Mouse (Mus musculus) hindbrain, embryonic 16.5 days (tissue): ENCODE measurements at regions not wholly inside any gene's neighbourhood (a gene's known extent, or its start where the extent isn't known, plus 50 kb on each side); places are given as distances from the start of the nearest gene placed in this dataset.

Source experiments
- ATAC-seq: fragments of 200-750 bp; cut with Nextera tagmentation; 2 replicates; pipeline ENCODE4 v1.8.0; 2017; ENCODE audit warnings: moderate TSS enrichment, moderate library complexity
- H3K27ac ChIP-seq: fragments of 300-500 bp; sonication (generic); 2 replicates; pipeline ENCODE4 v1.5.1; 2014; ENCODE audit warnings: low read depth, mild to moderate bottlenecking, control low read depth, low read length, moderate library complexity
- H3K27me3 ChIP-seq: fragments of 300-500 bp; sonication (generic); replicated peaks from 2 replicates; pipeline ENCODE4 v1.6.1; 2014; ENCODE audit warnings: low read length; ENCODE audit not compliant: control insufficient read depth, insufficient read depth
- H3K36me3 ChIP-seq: fragments of 300-500 bp; sonication (generic); 2 replicates; pipeline ENCODE4 v1.6.1; 2014; ENCODE audit warnings: mild to moderate bottlenecking, low read length, moderate library complexity, mixed read lengths; ENCODE audit not compliant: control insufficient read depth, insufficient read depth
- H3K4me1 ChIP-seq: fragments of 300-500 bp; sonication (generic); 2 replicates; pipeline ENCODE4 v1.6.1; 2014; ENCODE audit warnings: low read depth, low read length; ENCODE audit not compliant: control insufficient read depth, insufficient read depth
- H3K4me2 ChIP-seq: fragments of 300-500 bp; sonication (generic); 2 replicates; pipeline ENCODE4 v1.6.1; 2014; ENCODE audit warnings: mild to moderate bottlenecking, low read length, control low read depth, moderate library complexity
- H3K4me3 ChIP-seq: fragments of 300-500 bp; sonication (generic); 2 replicates; pipeline ENCODE4 v1.5.1; 2014; ENCODE audit warnings: mild to moderate bottlenecking, low read length, control low read depth, moderate library complexity
- H3K9ac ChIP-seq: fragments of 300-500 bp; sonication (generic); 2 replicates; pipeline ENCODE4 v1.6.1; 2014; ENCODE audit warnings: low read depth, mild to moderate bottlenecking, control low read depth, low read length, moderate library complexity
- H3K9me3 ChIP-seq: fragments of 300-500 bp; sonication (generic); 2 replicates; pipeline ENCODE4 v1.6.1; 2014; ENCODE audit warnings: mild to moderate bottlenecking, low read length, moderate library complexity; ENCODE audit not compliant: control insufficient read depth
- WGBS: fragments of 180-500 bp; shearing (Covaris S2); extraction: QIAGEN DNeasy Blood & Tissue Kit; methylation state at CpG from one replicate; pipeline ENCODE4 v1.1.7; 2014; 5-methylcytosine and 5-hydroxymethylcytosine counted together

DNA sequence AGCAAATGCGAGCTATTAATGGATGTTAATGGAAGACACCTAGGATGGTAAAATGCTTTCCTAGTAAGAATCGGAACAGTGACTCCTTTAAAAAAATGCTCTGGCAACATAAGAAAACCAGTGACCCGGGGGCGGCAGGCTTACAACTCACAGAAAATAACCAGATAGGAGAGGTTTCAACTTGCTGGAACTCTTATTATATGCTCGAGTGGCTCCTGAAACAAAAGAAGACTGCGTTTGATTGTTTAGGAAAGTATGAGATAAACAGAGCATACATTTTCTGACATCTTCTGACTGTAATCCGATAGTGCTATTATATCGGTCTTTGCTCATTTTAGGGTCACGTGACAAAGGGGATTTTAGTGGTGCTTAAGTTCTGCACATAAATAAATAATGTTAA, 152.8 kb upstream of the Pkn2 start:
- H3K9ac ChIP-seq = no peak overlapping the region
- H3K9me3 ChIP-seq = no peaks in the 10 kb centered on the region
- H3K4me3 ChIP-seq = no peak overlapping the region
- H3K27me3 ChIP-seq = no peaks in the 10 kb centered on the region
- no peaks in the 10 kb centered on the region for H3K4me1 ChIP-seq
- H3K27ac ChIP-seq = no peak overlapping the region
- H3K36me3 ChIP-seq = no peaks in the 10 kb centered on the region
- no peak for ATAC-seq
- 82% methylated on average over 9 of the region's 9 CpGs for WGBS
- H3K4me2 ChIP-seq = no peak overlapping the region

- Histone ChIP-seq H3K4me1 (no peaks in the 10 kb centered on the region), H3K9me3 (no peaks in the 10 kb centered on the region), H3K27me3 (no peaks in the 10 kb centered on the region), H3K9ac (no peak overlapping the region), H3K4me3 (no peak overlapping the region), H3K27ac (no peak overlapping the region), H3K36me3 (no peaks in the 10 kb centered on the region), H3K4me2 (no peak overlapping the region)
- WGBS = 77% methylated on average over 4 of the region's 4 CpGs
- ATAC-seq = no peak
Measured at GRCm38 (mm10) chr3:143022486-143022885, 140.7 kb upstream of the Pkn2 start.

DNA sequence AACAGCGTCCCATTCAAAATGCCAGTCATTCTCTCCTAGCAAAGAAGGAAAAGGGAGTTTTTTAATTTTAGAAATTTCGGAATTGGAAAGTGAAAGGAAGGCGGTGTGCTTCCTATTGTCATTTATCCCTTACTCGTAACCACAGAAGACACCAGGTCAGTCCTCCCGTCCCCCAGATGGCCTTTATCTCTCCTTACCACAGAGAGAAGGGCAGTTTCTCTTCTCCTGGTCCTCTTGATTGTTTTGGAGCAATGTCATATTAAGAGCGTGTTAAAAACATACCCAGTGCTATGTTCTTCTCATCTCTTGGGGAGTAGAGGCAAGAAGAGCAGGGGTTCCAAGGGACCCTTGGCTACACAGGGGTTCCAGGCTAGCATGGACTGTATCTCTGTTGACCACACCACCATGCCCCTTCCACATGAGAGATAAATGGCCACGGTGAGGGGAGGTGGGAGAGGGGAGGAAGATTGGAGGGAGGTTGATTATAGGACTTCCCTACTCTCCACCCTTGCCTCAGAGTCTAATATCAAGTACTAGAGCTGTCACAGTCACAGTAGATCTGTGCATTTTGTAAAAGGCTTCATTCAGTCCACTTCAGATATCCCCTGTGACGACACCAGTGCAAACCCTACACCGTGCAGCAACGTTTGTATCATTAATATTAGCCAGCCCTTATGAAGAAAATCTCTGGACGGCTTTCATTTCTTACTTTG, 139.5 kb upstream of the Pkn2 start:
- H3K4me3 ChIP-seq = no peak overlapping the region
- no peaks in the 10 kb centered on the region for H3K36me3 ChIP-seq
- no peaks in the 10 kb centered on the region for H3K9me3 ChIP-seq
- H3K27me3 ChIP-seq = no peaks in the 10 kb centered on the region
- 85% methylated on average over 11 of the region's 11 CpGs for WGBS
- no peaks in the 10 kb centered on the region for H3K4me1 ChIP-seq
- H3K4me2 ChIP-seq = no peak overlapping the region
- H3K9ac ChIP-seq = no peak overlapping the region
- H3K27ac ChIP-seq = no peak overlapping the region
- ATAC-seq = no peak

DNA sequence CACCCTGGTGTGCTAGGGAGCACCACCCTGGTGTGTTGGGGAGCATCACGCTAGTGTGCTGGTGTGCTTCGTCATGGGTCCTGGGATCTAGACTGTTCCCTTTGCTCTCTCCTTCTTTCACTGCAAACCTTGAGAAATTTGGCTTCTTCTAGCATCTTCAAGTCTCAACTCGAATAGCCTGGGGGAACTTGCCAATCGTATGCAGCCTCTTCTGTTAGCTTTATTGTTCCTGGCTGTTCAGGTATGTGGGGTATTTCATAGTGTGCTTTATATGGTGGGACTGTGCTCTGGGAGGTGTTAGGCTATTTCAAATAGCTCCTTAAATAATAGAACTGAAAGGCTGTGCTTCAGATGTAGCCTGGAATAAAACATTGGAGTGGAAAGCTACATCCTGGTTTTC, 135.7 kb upstream of the Pkn2 start:
- WGBS = 96% methylated on average over 4 of the region's 4 CpGs
- no peaks in the 10 kb centered on the region for H3K4me1 ChIP-seq
- no peak overlapping the region for H3K4me3 ChIP-seq
- no peak overlapping the region for H3K9ac ChIP-seq
- no peaks in the 10 kb centered on the region for H3K9me3 ChIP-seq
- no peaks in the 10 kb centered on the region for H3K27me3 ChIP-seq
- ATAC-seq = no peak
- H3K4me2 ChIP-seq = no peak overlapping the region
- H3K36me3 ChIP-seq = no peaks in the 10 kb centered on the region
- no peak overlapping the region for H3K27ac ChIP-seq

GRCm38 (mm10) chr3:143016758-143017157, 135.0 kb upstream of the Pkn2 start:
- Histone ChIP-seq H3K27me3 (no peaks in the 10 kb centered on the region), H3K36me3 (no peaks in the 10 kb centered on the region), H3K9me3 (no peaks in the 10 kb centered on the region), H3K4me1 (no peaks in the 10 kb centered on the region), H3K9ac (no peak overlapping the region), H3K27ac (no peak overlapping the region), H3K4me3 (no peak overlapping the region), H3K4me2 (no peak overlapping the region)
- 91% methylated on average over 5 of the region's 5 CpGs for WGBS
- ATAC-seq = no peak

GRCm38 (mm10) chr3:143014421-143014820, 132.6 kb upstream of the Pkn2 start:
- H3K27me3 ChIP-seq = no peaks in the 10 kb centered on the region
- H3K36me3 ChIP-seq = no peaks in the 10 kb centered on the region
- WGBS = 89% methylated on average over 4 of the region's 4 CpGs
- H3K9me3 ChIP-seq = no peaks in the 10 kb centered on the region
- H3K27ac ChIP-seq = no peak overlapping the region
- H3K9ac ChIP-seq = no peak overlapping the region
- no peak for ATAC-seq
- no peak overlapping the region for H3K4me2 ChIP-seq
- no peak overlapping the region for H3K4me3 ChIP-seq
- H3K4me1 ChIP-seq = no peaks in the 10 kb centered on the region

- Histone ChIP-seq H3K4me3 (no peak overlapping the region), H3K27me3 (no peaks in the 10 kb centered on the region), H3K4me1 (no peaks in the 10 kb centered on the region), H3K4me2 (no peak overlapping the region), H3K27ac (no peak overlapping the region), H3K9ac (no peak overlapping the region), H3K36me3 (no peaks in the 10 kb centered on the region), H3K9me3 (no peaks in the 10 kb centered on the region)
- ATAC-seq = no peak
- WGBS = 85% methylated on average over 3 of the region's 3 CpGs
Measured at GRCm38 (mm10) chr3:143007047-143007446, 125.2 kb upstream of the Pkn2 start.

- H3K9ac ChIP-seq = no peak overlapping the region
- no peak for ATAC-seq
- no peaks in the 10 kb centered on the region for H3K4me1 ChIP-seq
- H3K36me3 ChIP-seq = no peaks in the 10 kb centered on the region
- no peaks in the 10 kb centered on the region for H3K27me3 ChIP-seq
- 45% methylated on average over 5 of the region's 5 CpGs for WGBS
- H3K9me3 ChIP-seq = no peaks in the 10 kb centered on the region
- no peak overlapping the region for H3K27ac ChIP-seq
- H3K4me3 ChIP-seq = no peak overlapping the region
- no peak overlapping the region for H3K4me2 ChIP-seq
Measured at GRCm38 (mm10) chr3:143001952-143002351, 120.1 kb upstream of the Pkn2 start.

DNA sequence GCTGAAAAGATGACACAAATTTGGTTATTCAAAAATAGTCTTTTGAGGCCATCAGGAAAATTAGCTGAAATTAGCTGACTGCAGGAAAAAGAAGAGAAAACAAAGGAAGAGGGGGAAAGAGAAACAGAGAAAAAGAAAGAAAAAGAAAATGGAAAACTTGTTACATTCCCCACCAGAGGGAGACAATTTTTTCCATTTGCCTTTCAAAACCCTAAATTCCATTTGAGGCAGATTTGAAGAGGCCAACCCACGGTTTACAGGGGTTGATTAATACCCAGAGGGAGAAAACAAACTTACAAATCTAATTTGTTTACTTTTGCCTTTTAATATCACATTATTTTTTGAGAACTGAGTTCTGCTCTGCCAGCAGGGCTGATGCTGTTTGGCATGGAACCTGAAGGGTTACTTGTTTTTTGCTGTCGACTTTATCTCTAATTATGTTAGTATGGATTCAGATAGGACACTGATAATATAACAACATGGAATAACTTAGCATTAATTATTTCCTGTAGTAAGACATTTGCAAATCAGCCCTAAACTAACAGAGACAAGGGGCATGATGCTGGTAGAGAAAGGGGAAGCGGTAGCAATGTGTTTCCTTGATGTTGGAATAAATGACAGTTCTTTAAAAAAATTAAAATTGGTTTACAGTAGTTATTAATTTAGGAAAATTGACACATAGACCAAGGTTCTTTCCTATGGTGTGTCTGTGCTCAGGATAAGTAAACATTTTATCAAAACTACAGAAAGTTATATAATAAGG, 114.4 kb upstream of the Pkn2 start:
- no peak overlapping the region for H3K9ac ChIP-seq
- no peaks in the 10 kb centered on the region for H3K4me1 ChIP-seq
- 50% methylated on average over 3 of the region's 3 CpGs for WGBS
- ATAC-seq = no peak
- H3K27ac ChIP-seq = no peak overlapping the region
- no peaks in the 10 kb centered on the region for H3K27me3 ChIP-seq
- H3K4me2 ChIP-seq = no peak overlapping the region
- no peaks in the 10 kb centered on the region for H3K36me3 ChIP-seq
- no peak overlapping the region for H3K4me3 ChIP-seq
- H3K9me3 ChIP-seq = no peaks in the 10 kb centered on the region
